Mouse (Mus musculus) CH12.LX (cell line): ENCODE data around the gene Rrp12.

Experiments used
- CTCF ChIP-seq, 2 experiments: IDR thresholded peaks in 1 of 2; conservative IDR thresholded peaks in 1 of 2; 2 replicates each; pipeline ENCODE4 v1.5.1; 2011 to 2012; ENCODE audit warnings: low read depth in 2 of 2, low read length in 2 of 2, improper control_type of control experiment in 1 of 2, inconsistent platforms in 1 of 2, mild to moderate bottlenecking in 1 of 2, moderate library complexity in 1 of 2
- EP300 ChIP-seq: IDR thresholded peaks from 2 replicates; pipeline ENCODE4 v1.6.1; 2011; ENCODE audit warnings: low read length, improper control_type of control experiment
- JUN ChIP-seq: IDR thresholded peaks from 2 replicates; pipeline ENCODE4 v1.6.1; 2011; ENCODE audit warnings: low read depth, mild to moderate bottlenecking, low read length, improper control_type of control experiment, moderate library complexity; ENCODE audit not compliant: insufficient read depth
- POLR2A ChIP-seq: IDR thresholded peaks from 2 replicates; pipeline ENCODE4 v1.6.1; 2011; ENCODE audit warnings: low read depth, mild to moderate bottlenecking, improper control_type of control experiment, low read length
- POLR2AphosphoS2 ChIP-seq: IDR thresholded peaks from 2 replicates; pipeline ENCODE4 v1.6.1; 2011; ENCODE audit warnings: low read depth, low read length, improper control_type of control experiment
- ZC3H11A ChIP-seq: IDR thresholded peaks from 2 replicates; pipeline ENCODE4 v1.6.1; 2012; ENCODE audit warnings: low read depth, mild to moderate bottlenecking, inconsistent platforms, low read length, improper control_type of control experiment

GRCm38 (mm10) chr19:41832501-41833201 is 63.3 kb downstream of the Rrp12 start:
- TF ChIP-seq EP300: no peak
- no peak for TF ChIP-seq CTCF (conservative IDR thresholded peaks at IDR 0.05 in 1 of 2, IDR thresholded peaks at IDR 0.05 in 1 of 2; ENCODE audit: low read depth in 2 of 2, low read length in 2 of 2)
- no peak for TF ChIP-seq POLR2AphosphoS2
- TF ChIP-seq POLR2A: no peak
- TF ChIP-seq JUN: no peak
- TF ChIP-seq ZC3H11A: no peak
